In the genomic region with DNA sequence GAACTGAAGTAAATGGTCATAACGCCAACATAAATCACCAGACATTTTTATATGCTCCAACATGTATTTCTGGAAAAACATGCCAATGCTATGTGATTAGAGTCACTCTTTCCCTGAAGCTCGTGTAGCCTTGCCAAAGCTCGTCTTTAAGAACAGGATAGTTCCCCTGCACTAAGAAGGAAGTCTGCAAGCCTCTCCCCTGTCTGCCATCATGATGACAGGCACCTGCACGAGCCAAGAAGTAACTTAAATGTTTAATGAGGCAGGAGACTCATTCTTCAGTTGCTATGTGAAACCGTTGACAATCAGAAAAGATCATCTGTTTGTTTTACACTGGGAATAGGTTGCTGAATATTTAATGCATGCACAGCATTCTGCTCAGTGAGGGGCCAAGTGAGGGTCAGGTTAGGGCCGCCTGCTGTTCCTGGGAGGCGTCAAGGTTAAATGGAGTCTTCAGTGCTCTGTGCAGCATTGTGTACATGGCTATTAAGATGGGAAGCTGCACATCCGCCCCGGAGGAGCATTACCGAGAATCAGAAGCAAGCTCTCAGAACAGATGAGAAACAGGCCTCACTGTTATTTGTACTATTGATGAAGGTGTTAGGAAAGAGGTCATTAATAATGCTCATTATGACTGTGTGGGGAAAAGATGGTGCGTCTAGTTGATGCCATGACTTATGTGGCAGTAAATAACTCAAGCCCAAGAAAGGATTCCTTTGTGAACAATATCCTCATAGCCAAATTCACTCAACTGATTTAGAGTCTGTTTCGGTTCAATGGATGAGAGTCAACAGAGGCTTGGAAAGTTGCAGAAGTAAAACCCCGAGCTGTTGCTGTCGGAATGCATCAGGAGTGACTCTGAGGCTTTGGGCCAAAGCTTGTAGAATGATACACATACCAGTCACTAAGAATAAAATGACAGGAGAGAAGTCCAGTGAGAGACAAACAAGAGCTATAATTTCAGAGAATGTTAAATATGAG, we compare ENCODE assay signal across 15 mouse cellular contexts. TPM values are rescaled to one million over a fixed set of nuclear protein-coding genes. Genes with fewer than 3 reads are reported as not detected.
DNase-seq lines count a peak whose midpoint lies in the region; ATAC-seq and TF ChIP-seq lines count a peak whose summit lies in the region.
"Had no signal": no experiment of that assay in that cellular context is flagged by ENCODE, and none has a peak within 500 bp of the region (broad histone marks: within the 10 kb centered on the region; RNA-seq: fewer than 3 reads in every experiment).

No protein-coding gene starts in this region.

- no peak overlapping the region for H3K27ac ChIP-seq in embryonic facial prominence, embryonic 11.5 days (replicated peaks; ENCODE audit: low read depth, low read length)
- H3K27ac ChIP-seq in embryonic facial prominence, embryonic 10.5 days (replicated peaks) = no peak overlapping the region
- no peak overlapping the region for H3K27ac ChIP-seq in limb, embryonic 11.5 days (replicated peaks; ENCODE audit: low read depth, low read length)
- H3K27ac ChIP-seq in limb, embryonic 10.5 days = no peak overlapping the region; the same call in 1 of the 2 replicates
- no peak overlapping the region for H3K27ac ChIP-seq in limb, embryonic 14.5 days (replicated peaks; ENCODE audit: low read depth, low read length)
- no peak overlapping the region for H3K27ac ChIP-seq in liver, embryonic 12.5 days
- H3K27ac ChIP-seq: embryonic facial prominence, embryonic 12.5 days; intestine, embryonic 15.5 days; liver, embryonic 13.5 days had no signal

- no peak overlapping the region for H3K4me2 ChIP-seq in embryonic facial prominence, embryonic 11.5 days (ENCODE audit: low read depth, low read length)
- no peak overlapping the region for H3K4me2 ChIP-seq in limb, embryonic 11.5 days (ENCODE audit: low read depth, severe bottlenecking)
- H3K4me2 ChIP-seq in limb, embryonic 14.5 days (replicated peaks; ENCODE audit: low read depth, low read length, severe bottlenecking) = no peak overlapping the region
- H3K4me2 ChIP-seq in liver, embryonic 12.5 days = no peak overlapping the region
- H3K4me2 ChIP-seq: embryonic facial prominence, embryonic 12.5 days; intestine, embryonic 15.5 days; liver, embryonic 13.5 days had no signal

- no peaks in the 10 kb centered on the region for H3K27me3 ChIP-seq in embryonic facial prominence, embryonic 11.5 days (ENCODE audit: control insufficient read depth, insufficient read depth, low read length)
- H3K27me3 ChIP-seq in embryonic facial prominence, embryonic 10.5 days (replicated peaks; ENCODE audit: low read depth, poor library complexity, severe bottlenecking) = no peaks in the 10 kb centered on the region
- no peaks in the 10 kb centered on the region for H3K27me3 ChIP-seq in limb, embryonic 11.5 days (ENCODE audit: control insufficient read depth, insufficient read depth, low read length)
- no peaks in the 10 kb centered on the region for H3K27me3 ChIP-seq in limb, embryonic 10.5 days (ENCODE audit: low read depth, poor library complexity, severe bottlenecking)
- H3K27me3 ChIP-seq in limb, embryonic 14.5 days (ENCODE audit: control insufficient read depth, insufficient read depth, low read length) = no peaks in the 10 kb centered on the region
- no peaks in the 10 kb centered on the region for H3K27me3 ChIP-seq in liver, embryonic 12.5 days (replicated peaks)
- H3K27me3 ChIP-seq: embryonic facial prominence, embryonic 12.5 days; intestine, embryonic 15.5 days; liver, embryonic 13.5 days had no signal

- no peak overlapping the region for H3K4me3 ChIP-seq in embryonic facial prominence, embryonic 11.5 days (ENCODE audit: low read depth, low read length)
- H3K4me3 ChIP-seq in embryonic facial prominence, embryonic 10.5 days = no peak overlapping the region
- no peak overlapping the region for H3K4me3 ChIP-seq in limb, embryonic 11.5 days (ENCODE audit: low read depth, low read length)
- no peak overlapping the region for H3K4me3 ChIP-seq in limb, embryonic 10.5 days
- H3K4me3 ChIP-seq in limb, embryonic 14.5 days (replicated peaks; ENCODE audit: low read length) = no peak overlapping the region
- no peak overlapping the region for H3K4me3 ChIP-seq in liver, embryonic 12.5 days
- H3K4me3 ChIP-seq: embryonic facial prominence, embryonic 12.5 days; intestine, embryonic 15.5 days; liver, embryonic 13.5 days had no signal

- no peaks in the 10 kb centered on the region for H3K9me3 ChIP-seq in embryonic facial prominence, embryonic 11.5 days (replicated peaks; ENCODE audit: control insufficient read depth, low read length)
- no peaks in the 10 kb centered on the region for H3K9me3 ChIP-seq in embryonic facial prominence, embryonic 10.5 days
- H3K9me3 ChIP-seq in limb, embryonic 11.5 days (ENCODE audit: control insufficient read depth, low read length) = no peaks in the 10 kb centered on the region
- no peaks in the 10 kb centered on the region for H3K9me3 ChIP-seq in limb, embryonic 10.5 days (replicated peaks)
- H3K9me3 ChIP-seq in limb, embryonic 14.5 days (ENCODE audit: control insufficient read depth, low read length) = no peaks in the 10 kb centered on the region
- no peaks in the 10 kb centered on the region for H3K9me3 ChIP-seq in liver, embryonic 12.5 days (replicated peaks)
- H3K9me3 ChIP-seq: embryonic facial prominence, embryonic 12.5 days; intestine, embryonic 15.5 days; liver, embryonic 13.5 days had no signal

- no peak for DNase-seq in embryonic facial prominence, embryonic 11.5 days (ENCODE audit: low spot score)
- no peak for DNase-seq in embryonic facial prominence, embryonic 10.5 days (ENCODE audit: low spot score)
- DNase-seq in limb, embryonic 11.5 days (ENCODE audit: low spot score) = no peak
- DNase-seq in limb, embryonic 10.5 days (ENCODE audit: low spot score) = no peak
- no peak for DNase-seq in limb, embryonic 14.5 days (ENCODE audit: low spot score)
- peak; percentile 15 for DNase-seq in retina, postnatal 1 day
- no peak for DNase-seq in right cerebral cortex, postnatal 4 days
- DNase-seq: adrenal gland, adult 8-10 months; layer of hippocampus, postnatal 36 days; liver, embryonic 13.5 days; lung, postnatal 36 days; right cerebral cortex, postnatal 14 days had no signal

- no peak for TF ChIP-seq POLR2A in limb, embryonic 14.5 days (IDR thresholded peaks at IDR 0.05; ENCODE audit: borderline replicate concordance, extremely low read depth, insufficient read depth, insufficient read length)

- 0 out of 2 replicates have a peak, but pooled peaks have one; percentile 59 for ATAC-seq in embryonic facial prominence, embryonic 11.5 days (replicated peaks; ENCODE audit: insufficient number of reproducible peaks, low FRiP score, low TSS enrichment, low read depth)
- 0 out of 2 replicates have a peak, but pooled peaks have one; percentile 35 for ATAC-seq in limb, embryonic 11.5 days (ENCODE audit: insufficient number of reproducible peaks, low FRiP score, low TSS enrichment, low read depth)
- peak; percentile 44 for ATAC-seq in limb, embryonic 14.5 days (ENCODE audit: low FRiP score, low read depth)
- ATAC-seq in liver, embryonic 12.5 days = no peak
- ATAC-seq: intestine, embryonic 15.5 days had no signal

- 63% methylated on average over 14 of the region's 14 CpGs for WGBS in embryonic facial prominence, embryonic 11.5 days
- WGBS in embryonic facial prominence, embryonic 10.5 days = 73% methylated on average over 14 of the region's 14 CpGs
- 49% methylated on average over 14 of the region's 14 CpGs for WGBS in limb, embryonic 11.5 days
- WGBS in limb, embryonic 10.5 days = 54% methylated on average over 14 of the region's 14 CpGs
- WGBS in limb, embryonic 14.5 days = 38% methylated on average over 14 of the region's 14 CpGs
- 67% methylated on average over 14 of the region's 14 CpGs for WGBS in liver, embryonic 12.5 days (ENCODE audit: insufficient replicate concordance)

- no peak overlapping the region for H3K9ac ChIP-seq in embryonic facial prominence, embryonic 11.5 days (replicated peaks; ENCODE audit: low read length)
- no peak overlapping the region for H3K9ac ChIP-seq in limb, embryonic 11.5 days (ENCODE audit: low read length)
- H3K9ac ChIP-seq in limb, embryonic 14.5 days (ENCODE audit: low read depth, low read length, severe bottlenecking) = no peak overlapping the region
- no peak overlapping the region for H3K9ac ChIP-seq in liver, embryonic 12.5 days
- H3K9ac ChIP-seq: embryonic facial prominence, embryonic 12.5 days; intestine, embryonic 15.5 days; liver, embryonic 13.5 days had no signal

- no peaks in the 10 kb centered on the region for H3K36me3 ChIP-seq in embryonic facial prominence, embryonic 11.5 days (replicated peaks; ENCODE audit: control insufficient read depth, insufficient read depth, low read depth, low read length)
- no peaks in the 10 kb centered on the region for H3K36me3 ChIP-seq in embryonic facial prominence, embryonic 10.5 days (replicated peaks)
- no peaks in the 10 kb centered on the region for H3K36me3 ChIP-seq in limb, embryonic 11.5 days (ENCODE audit: control insufficient read depth, insufficient read depth, low read length)
- H3K36me3 ChIP-seq in limb, embryonic 10.5 days = no peaks in the 10 kb centered on the region
- no peaks in the 10 kb centered on the region for H3K36me3 ChIP-seq in limb, embryonic 14.5 days (ENCODE audit: control insufficient read depth, insufficient read depth, low read length)
- H3K36me3 ChIP-seq in liver, embryonic 12.5 days = no peaks in the 10 kb centered on the region
- H3K36me3 ChIP-seq: embryonic facial prominence, embryonic 12.5 days; intestine, embryonic 15.5 days; liver, embryonic 13.5 days had no signal

- no peaks in the 10 kb centered on the region for H3K4me1 ChIP-seq in embryonic facial prominence, embryonic 11.5 days (ENCODE audit: control insufficient read depth, insufficient read depth, low read length)
- H3K4me1 ChIP-seq in embryonic facial prominence, embryonic 10.5 days = peaks cover 3% of the 10 kb centered on the region; the same call in 1 of the 2 replicates
- H3K4me1 ChIP-seq in limb, embryonic 11.5 days (ENCODE audit: control insufficient read depth, insufficient read depth, low read length) = peaks cover 7% of the 10 kb centered on the region; the same call in 1 of the 2 replicates
- H3K4me1 ChIP-seq in limb, embryonic 10.5 days = peaks cover 28% of the 10 kb centered on the region
- H3K4me1 ChIP-seq in limb, embryonic 14.5 days (ENCODE audit: control insufficient read depth, insufficient read depth, low read length) = no peaks in the 10 kb centered on the region
- no peaks in the 10 kb centered on the region for H3K4me1 ChIP-seq in liver, embryonic 12.5 days
- H3K4me1 ChIP-seq: embryonic facial prominence, embryonic 12.5 days; intestine, embryonic 15.5 days; liver, embryonic 13.5 days had no signal

RNA-seq across cellular contexts. Expression of gene Popdc3, which starts 15.7 kb away (rescaled TPM):
- polyA plus RNA-seq in embryonic facial prominence, embryonic 11.5 days (2014; fragmentation: Nextera tagmentation; extraction: Ambion mirVana) = 0.36 and 0.62 TPM in 2 replicates
- polyA plus RNA-seq in embryonic facial prominence, embryonic 10.5 days (2016; fragmentation: Nextera tagmentation; extraction: Ambion mirVana) = 0.36 and 0.63 TPM in 2 replicates
- polyA plus RNA-seq in limb, embryonic 11.5 days (2014; fragmentation: Nextera tagmentation; extraction: Ambion mirVana) = 1.3 and 2.2 TPM in 2 replicates
- 0.82 and 1.2 TPM in 2 replicates for polyA plus RNA-seq in limb, embryonic 10.5 days (2016; fragmentation: Nextera tagmentation; extraction: Ambion mirVana)
- polyA plus RNA-seq in limb, embryonic 14.5 days (2012; rRNA removed) = 1.6 and 1.9 TPM in 2 replicates
- polyA plus RNA-seq in limb, embryonic 14.5 days (2014; fragmentation: Nextera tagmentation; extraction: Ambion mirVana) = 2.0 and 2.5 TPM in 2 replicates
- polyA plus RNA-seq in liver, embryonic 12.5 days (2016; fragmentation: Nextera tagmentation; extraction: Ambion mirVana) = 0.08 and 0.16 TPM in 2 replicates
